In the genomic region with DNA sequence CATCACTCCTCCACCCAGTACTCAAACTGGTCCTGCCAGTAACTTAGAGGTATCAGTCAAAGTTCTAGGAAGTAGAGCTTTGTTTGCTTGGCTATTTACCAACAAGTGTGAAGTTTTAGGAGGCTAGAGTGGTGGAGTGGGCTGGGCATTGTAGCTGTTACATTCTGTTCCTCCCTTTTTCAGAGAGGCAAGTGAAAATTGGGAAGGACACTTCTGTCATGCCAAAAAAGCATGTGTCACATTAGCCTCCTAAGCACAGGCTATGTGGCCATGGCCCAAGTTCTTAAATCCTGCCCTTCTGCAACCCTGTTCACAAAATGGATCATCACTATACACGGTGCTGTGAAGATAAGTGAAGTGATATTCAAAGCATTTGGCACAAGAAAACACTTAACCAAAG, we compare ENCODE assay signal across 10 mouse cellular contexts. TPM values are rescaled to one million over a fixed set of nuclear protein-coding genes. Genes with fewer than 3 reads are reported as not detected.
DNase-seq lines count a peak whose midpoint lies in the region; ATAC-seq and TF ChIP-seq lines count a peak whose summit lies in the region.
"Had no signal": no experiment of that assay in that cellular context is flagged by ENCODE, and none has a peak within 500 bp of the region (broad histone marks: within the 10 kb centered on the region; RNA-seq: fewer than 3 reads in every experiment).

No protein-coding gene starts in this region.

- DNase-seq in forebrain, embryonic 11.5 days (ENCODE audit: low spot score) = no peak
- peak; percentile 41 for DNase-seq in lung, embryonic 14.5 days
- no peak for DNase-seq in lung, postnatal 4 days
- no peak for DNase-seq in thymus, adult 2 months
- DNase-seq in thymus, postnatal 36 days = no peak
- DNase-seq: layer of hippocampus, postnatal 36 days had no signal

- no peaks in the 10 kb centered on the region for H3K9me3 ChIP-seq in forebrain, embryonic 16.5 days (ENCODE audit: control insufficient read depth, low read length)
- no peaks in the 10 kb centered on the region for H3K9me3 ChIP-seq in forebrain, embryonic 11.5 days (ENCODE audit: control insufficient read depth, low read length)
- H3K9me3 ChIP-seq in lung, embryonic 14.5 days (ENCODE audit: low read depth, low read length) = no peaks in the 10 kb centered on the region
- H3K9me3 ChIP-seq in hindbrain, embryonic 15.5 days = no peaks in the 10 kb centered on the region
- H3K9me3 ChIP-seq in stomach, embryonic 14.5 days (ENCODE audit: control insufficient read depth, low read depth, low read length) = no peaks in the 10 kb centered on the region

- WGBS in forebrain, embryonic 16.5 days = 68% methylated on average over 1 of the region's 1 CpGs
- WGBS in forebrain, embryonic 11.5 days = 91% methylated on average over 1 of the region's 1 CpGs
- 16% methylated on average over 1 of the region's 1 CpGs for WGBS in lung, embryonic 14.5 days
- WGBS in hindbrain, embryonic 15.5 days = 79% methylated on average over 1 of the region's 1 CpGs
- WGBS in stomach, embryonic 14.5 days = 75% methylated on average over 1 of the region's 1 CpGs
- WGBS in thymus, adult 2 months = 90% methylated on average over 1 of the region's 1 CpGs

- no peaks in the 10 kb centered on the region for H3K27me3 ChIP-seq in forebrain, embryonic 16.5 days (replicated peaks; ENCODE audit: control insufficient read depth, insufficient read depth, low read length)
- H3K27me3 ChIP-seq in forebrain, embryonic 11.5 days (ENCODE audit: control insufficient read depth, insufficient read depth, low read length) = no peaks in the 10 kb centered on the region
- no peaks in the 10 kb centered on the region for H3K27me3 ChIP-seq in lung, embryonic 14.5 days (ENCODE audit: insufficient read depth, low read length)
- H3K27me3 ChIP-seq in hindbrain, embryonic 15.5 days = no peaks in the 10 kb centered on the region
- no peaks in the 10 kb centered on the region for H3K27me3 ChIP-seq in stomach, embryonic 14.5 days (ENCODE audit: control insufficient read depth, insufficient read depth, low read length)
- no peaks in the 10 kb centered on the region for H3K27me3 ChIP-seq in thymus, adult 2 months (ENCODE audit: control insufficient read depth, insufficient read depth, low read length)

- TF ChIP-seq CTCF in lung, embryonic 14.5 days (IDR thresholded peaks at IDR 0.05; ENCODE audit: low read depth) = no peak
- no peak for TF ChIP-seq CTCF in thymus, adult 2 months (IDR thresholded peaks at IDR 0.05; ENCODE audit: borderline replicate concordance, control insufficient read depth, extremely low read depth, insufficient read depth, low read length, poor library complexity)

- no peak for ATAC-seq in forebrain, embryonic 16.5 days
- no peak for ATAC-seq in forebrain, embryonic 11.5 days (replicated peaks; ENCODE audit: low FRiP score)
- peak; percentile 15 for ATAC-seq in lung, embryonic 14.5 days (ENCODE audit: insufficient read depth)
- no peak for ATAC-seq in hindbrain, embryonic 15.5 days (ENCODE audit: low FRiP score, low read depth)
- ATAC-seq in stomach, embryonic 14.5 days (ENCODE audit: insufficient number of reproducible peaks, insufficient read depth, low FRiP score, low read depth) = no peak
- ATAC-seq: CD4-positive, CD25-positive, alpha-beta regulatory T cell, adult 4 months had no signal

- H3K36me3 ChIP-seq in forebrain, embryonic 16.5 days (ENCODE audit: control insufficient read depth, insufficient read depth) = peaks cover 9% of the 10 kb centered on the region
- no peaks in the 10 kb centered on the region; the same call in 1 of the 2 replicates for H3K36me3 ChIP-seq in forebrain, embryonic 11.5 days (ENCODE audit: control insufficient read depth, insufficient read depth, low read length)
- peaks cover 58% of the 10 kb centered on the region for H3K36me3 ChIP-seq in lung, embryonic 14.5 days (ENCODE audit: insufficient read depth)
- H3K36me3 ChIP-seq in hindbrain, embryonic 15.5 days = peaks cover 8% of the 10 kb centered on the region; the same call in 1 of the 2 replicates
- peaks cover 35% of the 10 kb centered on the region for H3K36me3 ChIP-seq in stomach, embryonic 14.5 days (ENCODE audit: control insufficient read depth, insufficient read depth, low read length)
- peaks cover 38% of the 10 kb centered on the region for H3K36me3 ChIP-seq in thymus, adult 2 months (ENCODE audit: control insufficient read depth, insufficient read depth, low read length)

- peaks cover 14% of the 10 kb centered on the region for H3K4me1 ChIP-seq in forebrain, embryonic 16.5 days (replicated peaks; ENCODE audit: control insufficient read depth, insufficient read depth, low read length)
- no peaks in the 10 kb centered on the region; the same call in none of the 2 replicates for H3K4me1 ChIP-seq in forebrain, embryonic 11.5 days (replicated peaks; ENCODE audit: control insufficient read depth, insufficient read depth, low read length)
- peaks cover 15% of the 10 kb centered on the region for H3K4me1 ChIP-seq in lung, embryonic 14.5 days (ENCODE audit: insufficient read depth)
- peaks cover 17% of the 10 kb centered on the region for H3K4me1 ChIP-seq in hindbrain, embryonic 15.5 days (replicated peaks)
- H3K4me1 ChIP-seq in stomach, embryonic 14.5 days (ENCODE audit: control insufficient read depth, insufficient read depth, low read length) = peaks cover 13% of the 10 kb centered on the region
- peaks cover 11% of the 10 kb centered on the region for H3K4me1 ChIP-seq in thymus, adult 2 months (replicated peaks; ENCODE audit: control insufficient read depth, insufficient read depth, low read length)

- H3K4me3 ChIP-seq in forebrain, embryonic 16.5 days (replicated peaks; ENCODE audit: low read length) = no peak overlapping the region
- H3K4me3 ChIP-seq in forebrain, embryonic 11.5 days (ENCODE audit: low read depth, low read length) = no peak overlapping the region
- no peak overlapping the region for H3K4me3 ChIP-seq in lung, embryonic 14.5 days (ENCODE audit: low read depth, low read length)
- H3K4me3 ChIP-seq in hindbrain, embryonic 15.5 days = no peak overlapping the region
- H3K4me3 ChIP-seq in stomach, embryonic 14.5 days (ENCODE audit: low read depth, low read length) = no peak overlapping the region
- H3K4me3 ChIP-seq in thymus, adult 2 months (ENCODE audit: control insufficient read depth, insufficient read depth, low read length) = no peak overlapping the region

- H3K9ac ChIP-seq in forebrain, embryonic 16.5 days (replicated peaks; ENCODE audit: low read depth, low read length) = no peak overlapping the region
- no peak overlapping the region for H3K9ac ChIP-seq in forebrain, embryonic 11.5 days (ENCODE audit: low read length)
- H3K9ac ChIP-seq in lung, embryonic 14.5 days = no peak overlapping the region
- H3K9ac ChIP-seq in hindbrain, embryonic 15.5 days = no peak overlapping the region
- no peak overlapping the region for H3K9ac ChIP-seq in stomach, embryonic 14.5 days (replicated peaks; ENCODE audit: low read depth, low read length)

- H3K4me2 ChIP-seq in forebrain, embryonic 16.5 days (ENCODE audit: low read length) = no peak overlapping the region
- no peak overlapping the region for H3K4me2 ChIP-seq in forebrain, embryonic 11.5 days (ENCODE audit: low read depth, low read length, severe bottlenecking)
- peak overlapping the region; percentile 23; the same call in 1 of the 2 replicates for H3K4me2 ChIP-seq in lung, embryonic 14.5 days
- 0 out of 2 replicates have a peak overlapping the region, but pooled peaks have one; percentile 16 for H3K4me2 ChIP-seq in hindbrain, embryonic 15.5 days
- no peak overlapping the region for H3K4me2 ChIP-seq in stomach, embryonic 14.5 days (replicated peaks; ENCODE audit: low read depth, low read length)

- peak overlapping the region; percentile 70; the same call in 1 of the 2 replicates for H3K27ac ChIP-seq in forebrain, embryonic 16.5 days (ENCODE audit: low read length)
- no peak overlapping the region for H3K27ac ChIP-seq in forebrain, embryonic 11.5 days (ENCODE audit: low read depth, low read length)
- peak overlapping the region; percentile 68 for H3K27ac ChIP-seq in lung, embryonic 14.5 days (ENCODE audit: low read depth)
- peak overlapping the region; percentile 53; the same call in 1 of the 2 replicates for H3K27ac ChIP-seq in hindbrain, embryonic 15.5 days (replicated peaks)
- H3K27ac ChIP-seq in stomach, embryonic 14.5 days (ENCODE audit: low read length) = peak overlapping the region; percentile 85; the same call in 1 of the 2 replicates
- no peak overlapping the region for H3K27ac ChIP-seq in thymus, adult 2 months (ENCODE audit: control insufficient read depth, insufficient read depth, low read length)

- TF ChIP-seq POLR2A in thymus, adult 2 months (IDR thresholded peaks at IDR 0.05; ENCODE audit: control insufficient read depth, extremely low read depth, insufficient read depth, low read length, poor library complexity) = no peak

RNA-seq across cellular contexts. Expression of gene Traf3ip2, which starts 34.4 kb away (rescaled TPM):
- polyA plus RNA-seq in forebrain, embryonic 16.5 days (2015; fragmentation: Nextera tagmentation; extraction: Ambion mirVana) = 6.3 and 6.9 TPM in 2 replicates
- 3.8 and 5.4 TPM in 2 replicates for polyA plus RNA-seq in forebrain, embryonic 11.5 days (2014; fragmentation: Nextera tagmentation; extraction: Ambion mirVana)
- polyA plus RNA-seq in lung, embryonic 14.5 days (2014; fragmentation: Nextera tagmentation; extraction: Ambion mirVana) = 27.9 TPM in 2 replicates
- 7.4 and 7.9 TPM in 2 replicates for polyA plus RNA-seq in hindbrain, embryonic 15.5 days (2015; fragmentation: Nextera tagmentation; extraction: Ambion mirVana)
- 30.2 and 32.6 TPM in 2 replicates for polyA plus RNA-seq in stomach, embryonic 14.5 days (2014; fragmentation: Nextera tagmentation; extraction: Ambion mirVana)
- polyA plus RNA-seq in thymus, adult 2 months (2012; rRNA removed) = 20.4 and 21.3 TPM in 2 replicates

Comparison
In these comparisons a context has a peak if more than half of its experiments do, and no peak if none do; other contexts are left out.
1. H3K27ac ChIP-seq: peak in forebrain, embryonic 16.5 days (single experiment), lung, embryonic 14.5 days (single experiment), hindbrain, embryonic 15.5 days (single experiment) and stomach, embryonic 14.5 days (single experiment); none in forebrain, embryonic 11.5 days (single experiment) and thymus, adult 2 months (single experiment).
2. H3K4me2 ChIP-seq: peak in lung, embryonic 14.5 days (single experiment) and hindbrain, embryonic 15.5 days (single experiment); none in forebrain, embryonic 16.5 days (single experiment), forebrain, embryonic 11.5 days (single experiment) and stomach, embryonic 14.5 days (single experiment).